Mouse (Mus musculus) retina, postnatal 7 days (tissue): Measurements from ENCODE around the gene Tmem212.
"Not testable (repeated sequence)": the region's sequence is repeated elsewhere in the genome, so short reads cannot be mapped to it uniquely, and the experiment has no call there.

Experiments
- DNase-seq: peaks from one replicate; pipeline ENCODE4 v3.0.0-alpha.2; 2012; ENCODE audit warnings: low read depth, low spot score

Gene Tmem212

GRCm38 (mm10) chr3:27896318-27896892 lies at the start of gene Tmem212:
Gene Tmem212, minus strand, starts transcription at chr3:27896368.
- no peak for DNase-seq

- not testable (repeated sequence) for DNase-seq
These were observed 49.2 kb upstream of the Tmem212 start for GRCm38 (mm10) chr3:27945397-27945796.

GRCm38 (mm10) chr3:27942991-27943390 lies 46.8 kb upstream of the Tmem212 start:
- no peak for DNase-seq

GRCm38 (mm10) chr3:27941634-27942033 lies 45.5 kb upstream of the Tmem212 start:
- DNase-seq, result no peak

GRCm38 (mm10) chr3:27938381-27939323 lies 42.5 kb upstream of the Tmem212 start, which contains the start of gene Pld1:
Gene Pld1, plus strand, starts transcription at chr3:27938695.
- no peak for DNase-seq

GRCm38 (mm10) chr3:27937144-27938110 lies 41.3 kb upstream of the Tmem212 start:
- no peak for DNase-seq

- DNase-seq, result no peak
These were observed 40.6 kb upstream of the Tmem212 start for GRCm38 (mm10) chr3:27936731-27937130.

- DNase-seq, result no peak
These were observed 39.5 kb upstream of the Tmem212 start for GRCm38 (mm10) chr3:27935644-27936043.

- DNase-seq, result no peak
These were observed 36.2 kb upstream of the Tmem212 start for GRCm38 (mm10) chr3:27932391-27932790.

GRCm38 (mm10) chr3:27929219-27929618 lies 33.1 kb upstream of the Tmem212 start:
- DNase-seq, result no peak

GRCm38 (mm10) chr3:27924037-27924436 lies 27.9 kb upstream of the Tmem212 start:
- no peak for DNase-seq

- no peak for DNase-seq
These were observed 25.3 kb upstream of the Tmem212 start for GRCm38 (mm10) chr3:27921268-27922020.

- DNase-seq, result no peak
These were observed 22.7 kb upstream of the Tmem212 start for GRCm38 (mm10) chr3:27918656-27919436.

GRCm38 (mm10) chr3:27909016-27909415 lies 12.8 kb upstream of the Tmem212 start:
- DNase-seq, result no peak

- DNase-seq, result no peak
These were observed 12.1 kb upstream of the Tmem212 start for GRCm38 (mm10) chr3:27908316-27908715.

GRCm38 (mm10) chr3:27907301-27907700 lies 11.1 kb upstream of the Tmem212 start:
- DNase-seq, result no peak

GRCm38 (mm10) chr3:27906647-27907209 lies 10.6 kb upstream of the Tmem212 start:
- no peak for DNase-seq

- DNase-seq, result no peak
These were observed 8.6 kb upstream of the Tmem212 start for GRCm38 (mm10) chr3:27904659-27905330.

GRCm38 (mm10) chr3:27901846-27902245 lies 5.7 kb upstream of the Tmem212 start:
- DNase-seq, result no peak
